Mouse (Mus musculus): ENCODE measurements around the gene Kif17.
"Not testable (repeated sequence)": the region's sequence is repeated elsewhere in the genome, so short reads cannot be mapped to it uniquely, and the experiment has no call there.

The Kif17 gene

DNA sequence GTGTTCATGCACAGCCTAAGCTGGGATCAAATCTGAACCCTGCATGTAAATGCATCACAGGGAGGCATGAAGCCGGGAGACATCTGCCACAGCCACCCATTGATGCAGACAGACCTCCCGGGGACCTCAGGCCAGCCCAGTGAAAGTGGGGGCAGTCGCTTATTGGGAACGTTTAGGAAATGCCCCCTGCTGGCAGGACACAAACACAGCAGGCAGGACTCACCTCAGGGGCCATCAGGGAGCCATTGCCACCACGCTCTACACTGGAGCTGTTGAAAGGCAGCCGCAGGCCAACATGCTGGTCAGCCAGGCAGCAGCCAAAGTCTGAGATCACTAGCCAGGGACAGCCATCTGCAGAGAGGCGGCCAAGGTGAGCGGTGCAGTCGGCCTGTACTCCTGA is 65.5 kb downstream of the Kif17 start:
- peak; percentile 48 for DNase-seq (ENCODE audit: low read depth, low spot score)
- peaks cover 8% of the 10 kb centered on the region for H3K36me3 ChIP-seq (ENCODE audit: control insufficient read depth, insufficient read depth, low read length, poor library complexity, severe bottlenecking)

DNA sequence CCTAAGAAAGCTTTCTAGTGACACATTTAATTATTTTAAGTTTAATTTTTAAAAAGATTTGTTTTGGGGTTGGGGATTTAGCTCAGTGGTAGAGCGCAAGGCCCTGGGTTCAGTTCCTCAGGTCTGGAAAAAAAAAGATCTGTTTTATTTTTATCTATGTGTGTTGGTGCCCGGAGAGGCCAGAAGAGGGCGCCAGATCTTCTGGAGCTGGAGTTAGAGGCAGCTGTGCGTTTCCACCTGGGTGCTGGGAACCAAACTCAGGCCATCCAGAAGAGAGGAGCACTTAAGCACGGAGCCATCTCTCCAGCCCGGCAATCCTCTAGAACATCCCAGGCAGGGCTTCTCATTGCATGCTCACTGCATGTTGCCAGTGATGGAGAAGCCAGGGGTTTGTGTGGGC is 66.1 kb downstream of the Kif17 start:
- H3K36me3 ChIP-seq (ENCODE audit: control insufficient read depth, insufficient read depth, low read length, poor library complexity, severe bottlenecking), result peaks cover 8% of the 10 kb centered on the region
- no peak for DNase-seq (ENCODE audit: low read depth, low spot score)
- no peaks in the 10 kb centered on the region for H3K27me3 ChIP-seq (ENCODE audit: control insufficient read depth, insufficient read depth, low read length, poor library complexity, severe bottlenecking)

More for the DNA sequence above, 65.5 kb downstream of the Kif17 start:
- H3K27me3 ChIP-seq (ENCODE audit: control insufficient read depth, insufficient read depth, low read length, poor library complexity, severe bottlenecking), result no peaks in the 10 kb centered on the region

DNA sequence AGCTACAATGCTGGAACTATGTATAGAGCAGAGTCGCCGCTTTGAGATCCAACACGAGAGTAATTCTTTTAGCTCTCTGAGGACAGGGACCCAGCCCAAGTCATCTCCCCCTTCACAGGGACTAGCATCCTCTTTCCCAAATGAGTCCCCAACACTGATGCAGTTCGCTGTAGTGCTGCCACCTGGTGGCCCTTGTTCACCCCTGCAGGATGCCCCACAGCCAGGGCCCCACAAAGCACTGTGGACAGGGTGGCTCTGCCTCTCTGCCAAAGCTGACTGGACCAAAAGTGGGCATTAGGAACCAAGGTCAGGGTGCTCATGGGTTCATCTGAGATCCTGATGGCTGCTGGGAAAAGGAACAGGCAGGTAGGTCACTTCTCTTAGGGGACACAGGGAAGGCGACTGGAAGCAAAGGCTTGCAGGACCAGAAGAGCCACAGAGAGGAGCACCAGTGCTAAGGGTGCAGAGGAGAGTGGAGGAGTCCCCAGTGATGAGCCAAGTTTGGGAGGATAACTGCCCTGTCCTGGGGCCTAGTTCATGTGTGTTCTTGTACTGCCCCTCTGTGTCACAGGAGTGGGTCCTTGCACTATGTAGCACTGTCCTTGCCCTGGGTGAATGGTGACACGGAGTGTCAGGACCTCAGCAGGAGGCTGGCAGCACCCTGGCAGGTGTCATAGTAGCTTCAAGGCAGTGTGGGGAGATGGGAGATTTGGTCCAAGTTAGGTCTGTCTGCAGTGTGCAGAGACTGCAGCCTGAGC is 68.5 kb downstream of the Kif17 start:
- H3K36me3 ChIP-seq (ENCODE audit: control insufficient read depth, insufficient read depth, low read length, poor library complexity, severe bottlenecking), result peaks cover 5% of the 10 kb centered on the region
- peak; percentile 74 for DNase-seq (ENCODE audit: low read depth, low spot score)
- H3K27me3 ChIP-seq (ENCODE audit: control insufficient read depth, insufficient read depth, low read length, poor library complexity, severe bottlenecking), result no peaks in the 10 kb centered on the region

DNA sequence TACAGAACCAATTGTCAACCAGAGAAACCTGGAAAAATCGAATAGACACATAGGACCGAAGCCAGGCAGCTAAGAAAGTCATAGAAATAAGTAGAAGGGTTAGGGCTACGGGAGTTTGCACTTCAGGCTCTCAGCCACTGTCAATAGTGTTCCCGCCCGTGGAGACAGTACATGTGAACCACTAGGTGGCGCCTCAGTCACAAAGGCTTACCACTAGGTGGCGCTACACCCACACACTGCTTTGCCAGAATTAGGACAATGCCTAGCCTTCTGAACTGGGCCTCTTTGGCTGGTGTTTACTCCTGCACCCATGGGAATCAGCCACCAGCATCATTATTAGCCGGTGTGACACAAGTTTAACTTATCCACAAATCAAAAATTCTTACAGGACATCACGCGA is 69.3 kb downstream of the Kif17 start:
- H3K27me3 ChIP-seq (ENCODE audit: control insufficient read depth, insufficient read depth, low read length, poor library complexity, severe bottlenecking), result no peaks in the 10 kb centered on the region
- H3K36me3 ChIP-seq (ENCODE audit: control insufficient read depth, insufficient read depth, low read length, poor library complexity, severe bottlenecking), result peaks cover 4% of the 10 kb centered on the region
- DNase-seq (ENCODE audit: low read depth, low spot score), result peak; percentile 91

DNA sequence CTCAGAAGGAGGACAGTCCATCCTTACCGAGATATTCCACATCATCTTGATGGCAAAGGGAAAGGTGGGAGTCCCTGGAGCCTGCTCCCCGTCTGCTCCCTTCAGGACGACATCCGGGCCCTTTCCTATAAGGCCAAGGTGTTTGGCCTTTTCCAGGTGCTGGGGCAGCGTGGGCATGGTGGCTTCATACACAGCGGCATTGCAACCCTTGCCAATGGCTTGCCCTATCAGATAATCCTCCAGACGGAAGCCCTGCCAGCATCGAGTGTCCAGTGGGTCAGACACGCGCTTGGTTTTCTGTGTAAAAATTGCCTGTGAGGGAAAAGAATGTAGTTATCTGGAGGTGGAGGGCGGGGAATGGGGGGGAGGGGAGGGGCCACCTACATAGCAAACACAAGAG is 70.5 kb downstream of the Kif17 start:
- H3K36me3 ChIP-seq (ENCODE audit: control insufficient read depth, insufficient read depth, low read length, poor library complexity, severe bottlenecking), result peaks cover 2% of the 10 kb centered on the region; the same call in 1 of the 2 replicates
- no peak for DNase-seq (ENCODE audit: low read depth, low spot score)
- no peaks in the 10 kb centered on the region for H3K27me3 ChIP-seq (ENCODE audit: control insufficient read depth, insufficient read depth, low read length, poor library complexity, severe bottlenecking)

DNA sequence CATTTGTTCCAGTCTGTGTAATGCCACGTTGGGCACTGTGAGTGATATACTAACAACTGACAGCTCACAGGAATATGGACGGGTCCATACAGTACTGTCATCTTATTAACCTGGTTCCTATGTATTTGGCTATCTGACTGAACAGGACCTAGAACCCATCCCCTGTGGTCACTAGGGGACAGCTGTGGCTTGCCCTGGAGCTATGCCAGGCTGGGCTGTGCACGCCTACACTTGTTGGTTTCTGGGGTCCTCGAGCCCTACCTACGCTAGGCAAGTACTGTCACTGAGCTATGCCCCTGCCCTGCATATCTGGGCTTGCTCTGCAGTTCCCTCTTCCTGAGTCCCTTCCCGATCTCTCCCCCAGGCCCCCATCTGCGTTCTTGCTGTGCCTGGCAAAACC is 71.3 kb downstream of the Kif17 start:
- no peak for DNase-seq (ENCODE audit: low read depth, low spot score)
- Histone ChIP-seq H3K36me3 (ENCODE audit: control insufficient read depth, insufficient read depth, low read length, poor library complexity, severe bottlenecking) (peaks cover 2% of the 10 kb centered on the region; the same call in 1 of the 2 replicates), H3K27me3 (ENCODE audit: control insufficient read depth, insufficient read depth, low read length, poor library complexity, severe bottlenecking) (no peaks in the 10 kb centered on the region)

DNA sequence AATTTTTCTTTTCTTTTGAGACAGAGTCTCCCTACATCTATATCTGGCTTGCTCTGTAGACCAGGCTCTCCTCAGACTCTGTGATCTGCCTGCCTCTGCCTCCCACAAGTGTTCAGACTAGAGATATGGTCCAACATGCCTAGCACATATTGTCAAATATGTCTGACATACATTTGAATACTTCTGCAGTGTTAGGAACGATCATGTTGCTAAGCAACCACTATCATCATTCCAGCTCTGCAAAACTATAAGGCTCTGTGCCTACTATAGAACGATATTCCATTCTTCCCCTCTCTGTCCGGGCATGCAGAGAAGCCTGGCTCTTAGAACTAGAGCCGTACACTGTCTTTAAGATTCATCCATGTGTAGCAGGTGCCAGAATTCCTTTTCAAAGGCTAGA is 72.5 kb downstream of the Kif17 start:
- H3K36me3 ChIP-seq (ENCODE audit: control insufficient read depth, insufficient read depth, low read length, poor library complexity, severe bottlenecking), result no peaks in the 10 kb centered on the region; the same call in 1 of the 2 replicates
- H3K27me3 ChIP-seq (ENCODE audit: control insufficient read depth, insufficient read depth, low read length, poor library complexity, severe bottlenecking), result no peaks in the 10 kb centered on the region
- no peak for DNase-seq (ENCODE audit: low read depth, low spot score)

DNA sequence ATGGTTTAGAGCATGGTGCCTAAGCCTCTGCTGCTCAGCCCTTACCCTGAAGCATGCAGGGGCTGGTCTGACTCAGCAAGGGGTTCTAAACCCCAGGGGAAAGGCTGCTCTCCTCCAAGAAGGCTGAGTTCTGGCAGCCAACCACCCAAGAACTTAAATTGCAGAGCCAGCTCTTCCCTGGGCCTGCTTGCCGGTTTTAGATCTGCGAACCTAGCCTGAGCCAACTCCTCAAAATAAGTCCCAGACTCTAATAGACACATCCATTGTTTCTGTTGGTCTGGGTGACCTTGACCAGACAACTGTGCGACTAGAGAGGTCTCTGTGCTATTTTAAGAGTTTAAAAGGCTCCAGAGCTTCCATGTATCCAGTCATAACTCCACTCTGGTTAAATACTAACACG is 73.5 kb downstream of the Kif17 start:
- Histone ChIP-seq H3K36me3 (ENCODE audit: control insufficient read depth, insufficient read depth, low read length, poor library complexity, severe bottlenecking) (no peaks in the 10 kb centered on the region; the same call in 1 of the 2 replicates), H3K27me3 (ENCODE audit: control insufficient read depth, insufficient read depth, low read length, poor library complexity, severe bottlenecking) (no peaks in the 10 kb centered on the region)
- DNase-seq (ENCODE audit: low read depth, low spot score), result no peak

DNA sequence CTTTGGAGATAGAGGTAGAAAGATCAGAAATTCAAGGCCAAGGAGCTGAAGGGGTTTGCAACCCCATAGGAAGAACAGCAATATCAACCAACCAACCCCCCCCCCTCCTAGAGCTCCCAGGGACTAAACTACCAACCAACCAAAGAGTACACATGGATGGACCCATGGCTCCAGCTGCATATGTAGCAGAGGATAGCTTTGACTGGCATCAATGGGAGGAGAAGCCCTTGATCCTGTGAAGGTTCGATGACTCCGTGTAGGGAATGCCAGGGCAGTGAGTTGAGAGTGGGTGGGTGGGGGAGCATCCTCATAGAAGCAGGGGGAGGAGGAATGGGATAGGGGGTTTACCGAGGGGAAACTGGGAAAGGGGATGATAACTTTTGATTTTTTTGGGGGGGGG is 74.2 kb downstream of the Kif17 start:
- DNase-seq (ENCODE audit: low read depth, low spot score), result no peak
- H3K36me3 ChIP-seq (ENCODE audit: control insufficient read depth, insufficient read depth, low read length, poor library complexity, severe bottlenecking), result no peaks in the 10 kb centered on the region; the same call in 1 of the 2 replicates
- H3K27me3 ChIP-seq (ENCODE audit: control insufficient read depth, insufficient read depth, low read length, poor library complexity, severe bottlenecking), result no peaks in the 10 kb centered on the region

DNA sequence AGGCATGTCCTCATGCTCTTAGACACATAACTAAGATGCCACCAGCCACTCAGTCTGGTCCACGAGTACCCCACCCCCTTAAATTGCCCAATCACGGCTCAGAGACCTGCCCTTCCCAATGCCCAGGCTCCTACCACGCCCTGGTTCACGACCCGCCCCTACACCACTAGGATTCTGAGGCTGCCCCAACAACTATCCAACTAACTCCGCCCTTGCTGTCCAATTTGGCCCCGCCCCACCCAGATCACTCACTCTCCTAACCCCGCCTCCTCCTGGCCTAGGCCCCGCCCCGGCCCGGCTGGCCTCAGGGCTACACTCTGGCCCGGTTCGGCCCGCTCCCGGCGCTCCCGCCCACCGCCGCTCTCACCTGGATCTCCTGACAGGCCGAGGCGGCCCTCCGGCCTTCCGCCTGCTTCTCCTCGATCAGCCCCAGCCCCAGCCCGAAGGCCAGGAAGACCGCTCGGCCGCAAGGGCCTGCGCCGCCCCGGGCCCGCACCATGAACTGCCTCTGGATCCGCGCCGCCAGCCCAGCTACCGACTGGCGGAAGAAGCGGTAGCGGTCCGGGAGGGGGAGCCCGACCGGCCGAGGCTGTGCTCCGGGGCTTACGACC is 75.3 kb downstream of the Kif17 start:
- peak; percentile 93 for DNase-seq (ENCODE audit: low read depth, low spot score)
- no peaks in the 10 kb centered on the region for H3K36me3 ChIP-seq (ENCODE audit: control insufficient read depth, insufficient read depth, low read length, poor library complexity, severe bottlenecking)
- no peaks in the 10 kb centered on the region for H3K27me3 ChIP-seq (ENCODE audit: control insufficient read depth, insufficient read depth, low read length, poor library complexity, severe bottlenecking)

DNA sequence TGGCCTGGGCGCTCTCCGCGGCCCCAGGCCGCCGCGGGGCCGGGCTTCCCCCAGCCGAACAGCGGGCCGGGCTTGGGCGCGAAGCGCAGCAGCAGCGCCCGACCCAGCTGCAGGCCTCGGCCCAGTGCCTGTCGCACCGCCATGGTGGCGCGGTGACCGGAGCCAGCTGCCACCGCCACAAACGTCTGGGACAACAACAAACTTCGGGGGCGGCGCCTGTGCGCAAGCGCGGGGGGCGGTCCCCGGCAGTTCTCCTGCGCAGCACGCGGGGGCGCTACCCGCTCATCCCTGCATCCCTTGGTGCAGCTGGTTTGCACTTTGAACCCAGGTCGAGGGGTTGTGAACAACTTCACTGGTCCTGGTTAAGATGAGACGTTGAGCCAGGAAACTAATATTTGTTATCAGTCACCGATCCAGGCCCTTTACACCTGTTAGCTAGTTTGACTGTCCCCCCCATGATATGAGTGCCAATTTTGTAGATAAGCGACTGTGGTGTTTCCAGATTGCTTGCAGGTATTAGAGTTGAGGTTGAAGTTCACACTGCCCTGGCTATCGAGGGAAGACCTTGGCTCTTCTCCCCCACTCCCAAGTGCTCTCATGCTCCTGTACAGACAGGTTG is 76.0 kb downstream of the Kif17 start, which contains the start of gene Pink1:
Gene Pink1 (minus strand): TSS at position 231 of the 619 bp plus-strand sequence.
- Histone ChIP-seq H3K27me3 (ENCODE audit: control insufficient read depth, insufficient read depth, low read length, poor library complexity, severe bottlenecking) (no peaks in the 10 kb centered on the region), H3K36me3 (ENCODE audit: control insufficient read depth, insufficient read depth, low read length, poor library complexity, severe bottlenecking) (no peaks in the 10 kb centered on the region)
- peak; percentile 90 for DNase-seq (ENCODE audit: low read depth, low spot score)

DNA sequence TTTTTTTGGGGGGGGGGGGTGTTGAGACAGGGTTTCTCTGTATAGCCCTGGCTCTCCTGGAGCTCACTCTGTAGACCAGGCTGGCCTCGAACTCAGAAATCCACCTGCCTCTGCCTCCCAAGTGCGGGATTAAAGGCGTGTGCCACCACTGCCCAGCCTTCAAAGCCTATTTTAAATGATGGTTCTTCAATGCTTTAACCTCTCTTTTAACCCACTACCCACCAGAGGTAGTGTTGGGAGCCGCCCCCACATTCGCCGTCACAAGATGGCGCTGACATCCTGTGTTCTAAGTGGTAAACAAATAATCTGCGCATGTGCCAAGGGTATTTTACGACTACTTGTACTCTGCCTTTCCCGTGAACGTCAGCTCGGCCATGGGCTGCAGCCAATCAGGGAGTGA is 76.9 kb downstream of the Kif17 start:
- peak; percentile 49 for DNase-seq (ENCODE audit: low read depth, low spot score)
- H3K27me3 ChIP-seq (ENCODE audit: control insufficient read depth, insufficient read depth, low read length, poor library complexity, severe bottlenecking); H3K36me3 ChIP-seq (ENCODE audit: control insufficient read depth, insufficient read depth, low read length, poor library complexity, severe bottlenecking): not testable (repeated sequence)

DNA sequence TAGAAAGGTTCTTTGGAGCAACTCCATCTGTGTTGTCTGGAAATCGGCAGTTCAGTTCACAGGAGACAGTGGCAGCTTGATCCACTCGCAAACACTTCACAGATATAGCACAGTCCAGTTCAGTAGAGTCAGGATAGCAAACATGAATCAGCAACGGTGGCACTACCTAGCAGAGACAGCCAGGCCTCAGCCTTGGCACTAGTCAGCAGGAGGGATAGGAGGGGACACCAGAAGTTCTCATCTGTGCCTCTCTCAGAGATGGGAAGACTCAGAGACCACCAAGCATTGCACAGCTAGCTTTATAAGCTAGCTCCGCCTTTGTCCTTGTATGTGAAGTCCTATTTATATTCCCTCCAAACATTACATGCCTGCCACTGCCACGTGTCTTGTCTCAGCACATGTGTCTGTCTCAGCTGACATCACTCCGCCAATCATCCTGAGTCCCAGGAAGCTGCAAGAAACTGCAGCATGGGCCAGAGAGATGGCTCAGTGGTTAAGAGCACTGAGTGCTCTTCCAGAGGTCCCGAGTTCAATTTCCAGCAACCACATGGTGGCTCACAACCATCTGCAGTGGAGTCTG is 77.7 kb downstream of the Kif17 start:
- peak; percentile 39 for DNase-seq (ENCODE audit: low read depth, low spot score)
- Histone ChIP-seq H3K27me3 (ENCODE audit: control insufficient read depth, insufficient read depth, low read length, poor library complexity, severe bottlenecking) (no peaks in the 10 kb centered on the region), H3K36me3 (ENCODE audit: control insufficient read depth, insufficient read depth, low read length, poor library complexity, severe bottlenecking) (no peaks in the 10 kb centered on the region)

DNA sequence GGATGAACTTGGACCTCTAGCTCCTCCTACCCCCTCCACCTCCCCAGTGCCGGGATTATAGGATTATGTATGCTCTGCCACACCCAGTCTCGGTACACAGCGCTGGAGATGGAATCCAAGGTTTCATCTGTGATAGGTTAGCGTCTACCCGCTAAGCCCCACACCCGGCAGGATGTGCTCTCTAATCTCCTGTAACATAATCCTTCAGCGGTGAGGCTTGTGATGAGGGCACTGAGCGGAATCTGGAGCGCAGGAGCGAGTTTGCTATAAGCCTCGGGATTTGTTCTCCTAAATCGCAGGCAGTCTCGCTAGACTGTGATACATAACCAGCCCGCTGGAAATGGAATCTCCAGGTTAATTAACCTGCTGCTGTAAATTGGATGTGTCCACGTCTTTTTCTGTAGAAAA is 80.0 kb downstream of the Kif17 start:
- DNase-seq (ENCODE audit: low read depth, low spot score), result no peak

DNA sequence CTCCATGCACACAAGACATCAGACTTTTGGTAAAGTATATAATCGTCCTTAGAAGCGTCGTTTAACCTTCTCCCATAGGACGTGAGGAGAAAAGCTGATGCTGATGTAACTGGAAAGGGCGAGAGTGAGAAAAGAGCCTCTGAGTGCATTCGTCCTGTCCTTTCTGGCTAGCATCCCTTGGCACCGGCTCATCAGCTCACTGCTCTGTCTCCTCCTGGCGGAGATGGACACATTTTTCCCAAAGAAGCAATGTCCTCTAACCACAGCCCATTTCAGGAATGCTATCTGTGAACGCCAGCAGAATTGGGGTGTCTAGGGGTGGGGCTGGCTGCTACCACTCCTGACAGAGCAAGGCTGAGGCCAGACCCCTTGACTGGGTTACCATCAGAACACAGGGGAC is 81.4 kb downstream of the Kif17 start:
- DNase-seq (ENCODE audit: low read depth, low spot score), result no peak
- Histone ChIP-seq H3K36me3 (ENCODE audit: control insufficient read depth, insufficient read depth, low read length, poor library complexity, severe bottlenecking) (no peaks in the 10 kb centered on the region), H3K27me3 (ENCODE audit: control insufficient read depth, insufficient read depth, low read length, poor library complexity, severe bottlenecking) (no peaks in the 10 kb centered on the region)

More for the DNA sequence above, 80.0 kb downstream of the Kif17 start:
- no peaks in the 10 kb centered on the region for H3K36me3 ChIP-seq (ENCODE audit: control insufficient read depth, insufficient read depth, low read length, poor library complexity, severe bottlenecking)
- H3K27me3 ChIP-seq (ENCODE audit: control insufficient read depth, insufficient read depth, low read length, poor library complexity, severe bottlenecking), result no peaks in the 10 kb centered on the region

Measured in splenic B cell, adult 2 months (primary cell).